Mouse (Mus musculus) adrenal gland, postnatal 25 days (tissue): ENCODE measurements around the gene Fgfr2. TPM values are rescaled to one million over a fixed set of nuclear protein-coding genes. Genes with fewer than 3 reads are reported as not detected.
A peak's percentile ranks its signal among the peaks of the same experiment; 100 is the strongest.

ENCODE experiments used
- DNase-seq: peaks from one replicate; pipeline ENCODE4 v3.0.0; 2021; ENCODE audit warnings: mixed read lengths
- total RNA-seq: library from RNA; stranded (reverse); gene quantifications from 2 replicates; pipeline ENCODE4 v1.2.3, GENCODE M21; 2021

The Fgfr2 gene
- total RNA-seq, 1 experiment from 2014 or later = 186 TPM

GRCm38 (mm10) chr7:132608316-132609020, 514.7 kb downstream of the Fgfr2 start:
- DNase-seq = no peak

GRCm38 (mm10) chr7:132605689-132606088, 517.5 kb downstream of the Fgfr2 start:
- no peak for DNase-seq

GRCm38 (mm10) chr7:132604720-132605119, 518.4 kb downstream of the Fgfr2 start:
- no peak for DNase-seq

DNA sequence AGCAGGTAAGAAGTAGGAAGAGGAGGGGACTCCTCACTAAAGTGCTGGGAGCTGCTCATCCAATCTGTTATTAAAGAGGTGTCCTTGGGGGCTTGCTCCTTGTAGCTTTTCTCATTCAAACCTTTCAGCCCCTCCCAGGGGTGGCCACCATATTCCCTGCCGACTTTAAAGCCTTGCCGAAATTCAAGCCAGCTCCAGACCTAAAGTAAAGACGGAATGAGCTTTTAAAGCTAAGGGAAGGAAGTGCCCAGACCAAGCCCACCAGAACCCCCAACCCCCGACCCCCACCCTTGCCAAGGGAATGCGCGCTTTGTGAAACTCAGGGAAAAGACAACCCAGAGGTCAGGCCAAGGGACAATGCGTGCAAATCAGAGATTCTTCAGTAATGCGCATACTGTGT, 522.2 kb downstream of the Fgfr2 start:
- DNase-seq = no peak

DNA sequence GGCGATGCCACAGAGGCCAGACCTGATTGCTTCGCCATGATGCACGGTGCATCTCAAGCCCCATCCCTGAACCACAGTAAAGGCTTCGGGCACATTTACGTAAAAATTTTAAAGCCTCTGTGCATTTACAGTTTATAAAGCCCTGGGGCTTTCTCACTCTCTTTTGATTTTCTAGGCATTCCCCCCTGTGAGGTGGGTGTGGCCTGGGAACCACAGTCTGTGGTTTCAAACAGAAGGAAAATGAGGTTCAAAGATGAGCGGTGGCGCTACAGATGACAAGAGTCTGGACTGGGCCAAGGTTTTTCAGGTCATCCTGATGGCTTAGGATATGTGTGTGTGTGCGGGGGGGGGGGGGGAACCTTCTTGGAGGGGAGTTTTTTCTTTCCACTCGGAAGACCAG, 523.1 kb downstream of the Fgfr2 start:
- no peak for DNase-seq

- no peak for DNase-seq
Measured at GRCm38 (mm10) chr7:132599071-132599975, 523.8 kb downstream of the Fgfr2 start, which contains the start of gene Nkx1-2. TSS of gene Nkx1-2 (minus strand) at chr7:132599637.

GRCm38 (mm10) chr7:132597251-132598041, 525.7 kb downstream of the Fgfr2 start:
- DNase-seq = peak; percentile 25

DNA sequence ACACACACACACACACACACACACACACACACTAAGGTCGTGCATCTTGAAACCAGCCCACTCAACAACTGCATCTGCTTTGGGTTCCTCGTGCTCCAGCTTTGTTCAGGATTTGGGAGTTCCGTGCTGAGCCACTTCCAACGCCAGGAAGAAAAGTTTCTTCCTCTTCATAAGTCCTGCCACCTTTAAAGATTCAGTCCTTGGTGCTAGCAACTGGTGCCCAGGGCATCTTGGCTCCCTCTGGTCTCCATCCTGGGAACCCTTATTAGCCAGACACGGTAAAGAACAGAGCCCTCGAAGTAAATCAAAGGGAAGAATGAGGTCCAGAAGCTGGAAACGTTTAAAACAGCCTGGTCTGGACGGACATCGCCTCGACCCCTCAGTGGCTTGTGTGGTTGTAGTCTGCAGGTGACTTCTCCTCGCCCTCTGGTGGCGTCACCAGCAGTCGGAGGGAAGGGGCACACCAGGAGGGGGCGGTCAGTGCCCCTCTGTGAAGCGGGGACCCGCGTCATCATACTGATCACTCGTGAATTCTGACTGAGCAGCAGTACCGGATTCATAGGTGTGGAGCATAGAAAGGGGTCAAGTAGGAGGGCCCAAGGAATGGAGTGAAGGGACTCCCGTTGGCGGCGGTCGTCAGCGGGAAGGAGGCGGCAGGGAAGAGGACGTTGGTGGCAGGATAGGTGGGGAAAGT, 526.4 kb downstream of the Fgfr2 start:
- no peak for DNase-seq

DNA sequence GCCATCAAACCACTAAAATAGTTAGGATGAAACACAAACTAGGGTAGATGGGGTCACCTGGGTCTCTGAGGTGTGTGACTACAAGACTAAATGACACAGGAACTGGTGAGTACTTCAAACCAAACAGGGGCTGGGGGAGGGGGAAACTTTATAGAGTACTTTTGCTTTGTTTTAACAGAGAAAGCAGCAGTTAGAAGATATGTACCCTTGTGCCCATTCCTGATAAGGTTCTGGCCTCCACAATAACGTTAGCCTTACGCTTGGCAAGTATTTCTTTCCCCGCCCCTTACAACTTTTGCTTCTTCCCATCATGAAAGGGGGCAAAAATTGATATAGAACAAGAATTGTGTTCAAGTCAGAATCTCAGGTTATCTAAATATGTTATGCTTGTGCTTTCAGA, 527.4 kb downstream of the Fgfr2 start:
- DNase-seq = no peak

DNA sequence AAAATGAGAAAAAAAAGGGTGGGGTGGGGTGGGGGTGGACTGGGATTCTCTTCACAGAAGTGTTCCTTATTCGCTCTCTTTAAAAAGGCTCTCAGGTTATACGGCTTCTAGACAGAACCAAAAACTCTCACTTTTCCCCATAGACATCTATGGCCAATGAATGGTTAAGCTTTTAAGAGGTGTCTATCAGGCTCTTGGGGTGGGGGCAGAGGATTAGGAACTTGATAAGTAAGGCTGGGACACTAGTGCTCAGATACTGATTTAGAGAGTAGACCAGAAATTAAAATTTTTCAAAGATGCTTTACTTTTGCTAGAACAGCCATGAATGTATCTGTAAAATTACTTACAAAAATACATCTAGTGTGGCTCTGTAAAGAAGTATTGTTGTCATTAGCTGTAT, 528.8 kb downstream of the Fgfr2 start:
- no peak for DNase-seq

DNA sequence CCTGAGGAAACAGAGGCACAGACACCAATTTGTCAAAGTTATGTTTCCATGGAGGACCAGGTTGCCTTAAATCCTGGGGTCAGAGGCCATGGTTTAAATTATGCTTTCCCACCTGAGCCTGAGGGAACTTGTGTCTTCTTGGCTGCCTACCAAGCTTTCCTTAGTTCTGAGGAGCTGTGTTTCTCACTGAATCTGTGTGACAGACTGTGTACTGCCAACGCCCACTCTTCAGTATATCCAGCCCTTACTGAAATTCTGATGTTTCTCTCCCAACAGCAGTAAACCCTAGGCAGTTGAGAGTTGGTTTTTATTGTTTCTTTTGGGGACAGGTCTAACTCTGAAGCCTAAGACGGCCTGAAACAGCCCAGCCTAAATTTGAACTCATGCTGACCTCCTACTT, 529.4 kb downstream of the Fgfr2 start:
- DNase-seq = no peak

GRCm38 (mm10) chr7:132589610-132590009, 533.5 kb downstream of the Fgfr2 start:
- DNase-seq = no peak

GRCm38 (mm10) chr7:132587167-132587566, 536.0 kb downstream of the Fgfr2 start:
- DNase-seq = no peak

- DNase-seq = no peak
Measured at GRCm38 (mm10) chr7:132585695-132586491, 537.3 kb downstream of the Fgfr2 start.

- no peak for DNase-seq
Measured at GRCm38 (mm10) chr7:132581441-132581840, 541.7 kb downstream of the Fgfr2 start.

DNA sequence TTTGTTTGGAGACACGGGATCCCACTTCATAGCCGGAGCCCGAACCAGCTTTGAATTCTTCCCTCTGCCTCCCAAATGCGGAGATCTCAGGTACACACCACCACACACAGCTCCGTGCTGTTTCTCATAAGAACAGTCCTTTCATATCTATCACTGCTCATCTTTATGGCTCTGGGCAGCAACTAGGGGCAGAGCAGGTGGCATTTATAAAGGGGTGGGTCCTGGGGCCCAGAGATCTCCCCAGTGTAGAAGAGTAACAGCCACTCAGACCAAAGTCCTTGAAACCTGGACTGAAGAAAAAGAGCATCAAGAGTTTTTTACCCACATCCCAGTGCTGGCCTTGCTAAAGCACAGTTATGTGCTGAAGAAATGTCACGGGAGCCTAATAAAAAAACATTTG, 542.6 kb downstream of the Fgfr2 start:
- no peak for DNase-seq

DNA sequence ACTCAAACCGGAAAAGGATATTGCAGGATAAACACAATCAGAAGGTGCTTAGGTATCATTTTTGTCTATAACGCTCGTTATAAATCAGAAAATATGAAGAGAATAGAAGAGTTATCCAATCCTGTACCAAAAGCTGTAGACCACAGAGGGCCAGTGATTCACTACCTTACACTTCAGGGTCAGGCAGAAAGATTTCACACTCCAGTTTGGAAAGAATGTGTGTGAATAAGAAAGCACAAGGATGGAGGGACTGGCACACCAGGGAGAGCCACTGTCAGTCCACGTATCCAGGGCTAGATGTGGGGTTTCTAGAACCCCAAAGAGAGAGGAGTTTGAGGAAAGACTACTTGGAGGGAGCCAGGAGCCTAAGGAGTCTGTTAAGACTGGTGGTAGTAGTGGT, 546.3 kb downstream of the Fgfr2 start:
- DNase-seq = no peak

DNA sequence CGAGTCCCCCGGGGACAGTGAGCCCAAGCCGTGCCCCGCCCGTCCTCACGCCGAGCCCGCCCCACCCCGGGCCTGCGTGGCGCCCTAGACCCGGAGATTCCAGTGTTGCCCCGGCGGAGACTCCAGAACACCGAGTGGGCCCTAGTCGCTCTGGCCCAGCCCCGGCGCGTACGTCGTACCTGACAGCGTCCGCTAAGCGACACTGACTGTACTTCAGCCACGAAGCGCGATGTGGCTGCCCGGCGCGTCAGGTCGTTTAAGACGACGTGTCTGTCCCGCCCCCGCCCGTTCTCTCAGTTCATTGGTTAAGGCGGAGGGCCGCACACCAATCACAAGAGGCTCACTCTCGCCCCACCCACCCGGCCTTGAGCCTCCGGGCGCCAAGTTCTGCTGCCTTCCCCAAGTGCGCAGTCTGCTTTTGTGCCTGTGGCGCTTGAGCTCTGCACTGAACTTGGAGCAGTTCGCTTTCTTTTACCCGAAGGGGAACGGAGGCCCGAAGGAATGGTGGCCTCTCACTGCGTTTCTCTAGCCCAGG, 547.0 kb downstream of the Fgfr2 start, which contains the start of gene Oat:
Gene Oat, minus strand, starts transcription at position 283 of the 535 bp plus-strand sequence.
- peak; percentile 94 for DNase-seq

DNA sequence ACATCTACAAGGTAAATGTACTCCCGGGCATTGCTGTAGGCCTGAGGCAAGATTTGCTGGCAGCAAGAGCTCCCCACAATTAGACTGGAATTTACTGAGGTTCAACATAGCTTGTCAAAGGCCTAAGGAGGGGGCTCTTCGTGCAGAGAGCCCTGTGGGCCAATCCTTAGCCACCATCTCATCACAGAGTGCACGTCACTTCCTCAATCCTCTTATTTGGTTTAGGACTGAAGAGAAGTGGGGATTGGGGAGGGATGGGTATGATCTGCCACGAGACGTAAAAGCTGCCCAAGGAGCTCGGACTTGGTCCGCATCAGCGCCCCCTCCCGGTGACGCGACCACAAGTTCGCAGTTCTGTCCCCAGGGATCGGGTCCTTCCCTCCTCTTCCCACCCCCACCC, 547.5 kb downstream of the Fgfr2 start:
- peak; percentile 83 for DNase-seq

DNA sequence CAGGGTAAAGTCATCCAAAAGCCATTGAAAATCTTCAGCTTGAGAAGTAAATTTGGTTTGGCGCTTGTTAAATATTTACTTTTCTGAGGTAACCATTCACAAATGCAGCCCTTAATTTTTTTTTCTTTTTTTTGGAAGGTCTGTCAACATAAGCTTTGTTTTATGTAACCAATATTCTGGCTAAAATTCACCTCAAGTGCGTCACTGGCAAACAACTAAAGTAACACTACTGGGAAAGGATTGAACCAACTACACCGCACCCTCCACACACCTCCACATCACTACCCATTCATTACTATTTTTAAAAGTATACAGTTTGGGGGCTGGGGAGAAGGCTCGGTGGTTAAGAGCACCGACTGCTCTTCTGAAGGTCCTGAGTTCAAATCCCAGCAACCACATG, 548.5 kb downstream of the Fgfr2 start:
- DNase-seq = no peak

GRCm38 (mm10) chr7:132573205-132573604, 549.9 kb downstream of the Fgfr2 start:
- DNase-seq = no peak
